Mouse (Mus musculus) testis, adult 2 months (tissue): ENCODE results near the gene Sdsl.

Source experiments
- CTCF ChIP-seq: fragments of 200-500 bp; IDR thresholded peaks from 2 replicates; pipeline ENCODE4 v1.5.1; 2012; ENCODE audit warnings: low read depth, mild to moderate bottlenecking, inconsistent platforms, low read length, moderate library complexity; ENCODE audit not compliant: control insufficient read depth, insufficient read depth, insufficient replicate concordance
- POLR2A ChIP-seq: fragments of 200-500 bp; IDR thresholded peaks from 2 replicates; pipeline ENCODE4 v1.6.1; 2012; ENCODE audit warnings: low read depth, mild to moderate bottlenecking, inconsistent platforms, low read length, moderate library complexity; ENCODE audit not compliant: control insufficient read depth

- TF ChIP-seq CTCF (no peak), POLR2A (no peak)
Measured at GRCm38 (mm10) chr5:120436885-120437495, 35.6 kb downstream of the Sdsl start.
